Mouse (Mus musculus): Measurements from ENCODE around the gene Tbc1d24. TPM values are rescaled to one million over a fixed set of nuclear protein-coding genes. Genes with fewer than 3 reads are reported as not detected.

Tbc1d24 gene
- polyA plus RNA-seq, 1 experiment from 2014 or later, result 30.7 TPM

GRCm38 (mm10) chr17:24156394-24156793, 49.0 kb downstream of the Tbc1d24 start:
- no peak for ATAC-seq (replicated peaks)
- 90% methylated on average over 3 of the region's 3 CpGs for WGBS
- Histone ChIP-seq H3K9ac (no peak overlapping the region), H3K4me3 (no peak overlapping the region), H3K9me3 (no peaks in the 10 kb centered on the region), H3K27ac (no peak overlapping the region), H3K36me3 (replicated peaks) (peaks cover 7% of the 10 kb centered on the region; the same call in 1 of the 2 replicates), H3K27me3 (replicated peaks) (no peaks in the 10 kb centered on the region), H3K4me1 (peaks cover 8% of the 10 kb centered on the region), H3K4me2 (no peak overlapping the region)

GRCm38 (mm10) chr17:24155742-24156141, 49.6 kb downstream of the Tbc1d24 start:
- no peak for ATAC-seq (replicated peaks)
- no peak overlapping the region for H3K4me3 ChIP-seq
- peaks cover 7% of the 10 kb centered on the region; the same call in 1 of the 2 replicates for H3K36me3 ChIP-seq (replicated peaks)
- H3K9me3 ChIP-seq, result no peaks in the 10 kb centered on the region
- H3K4me2 ChIP-seq, result no peak overlapping the region
- H3K27me3 ChIP-seq (replicated peaks), result no peaks in the 10 kb centered on the region
- no peak overlapping the region for H3K27ac ChIP-seq
- 91% methylated on average over 9 of the region's 9 CpGs for WGBS
- H3K9ac ChIP-seq, result no peak overlapping the region
- H3K4me1 ChIP-seq, result peaks cover 7% of the 10 kb centered on the region

- no peak overlapping the region for H3K27ac ChIP-seq
- H3K9ac ChIP-seq, result no peak overlapping the region
- no peaks in the 10 kb centered on the region for H3K9me3 ChIP-seq
- ATAC-seq (replicated peaks), result no peak
- no peaks in the 10 kb centered on the region for H3K27me3 ChIP-seq (replicated peaks)
- no peak overlapping the region for H3K4me2 ChIP-seq
- H3K36me3 ChIP-seq (replicated peaks), result peaks cover 7% of the 10 kb centered on the region; the same call in 1 of the 2 replicates
- 71% methylated on average over 3 of the region's 3 CpGs for WGBS
- peaks cover 7% of the 10 kb centered on the region for H3K4me1 ChIP-seq
- no peak overlapping the region for H3K4me3 ChIP-seq
Measured at GRCm38 (mm10) chr17:24154463-24154862, 50.9 kb downstream of the Tbc1d24 start.

GRCm38 (mm10) chr17:24151890-24152563, 53.3 kb downstream of the Tbc1d24 start:
- no peaks in the 10 kb centered on the region for H3K27me3 ChIP-seq (replicated peaks)
- no peaks in the 10 kb centered on the region for H3K9me3 ChIP-seq
- H3K4me1 ChIP-seq, result peaks cover 7% of the 10 kb centered on the region
- H3K9ac ChIP-seq, result 0 out of 2 replicates have a peak overlapping the region, but pooled peaks have one; percentile 13
- peak; percentile 79 for ATAC-seq (replicated peaks)
- 1% methylated on average over 26 of the region's 26 CpGs for WGBS
- peak overlapping the region; percentile 57 for H3K4me2 ChIP-seq
- H3K36me3 ChIP-seq (replicated peaks), result no peaks in the 10 kb centered on the region
- no peak overlapping the region for H3K27ac ChIP-seq
- H3K4me3 ChIP-seq, result peak overlapping the region; percentile 30

- ATAC-seq (replicated peaks), result no peak
- Histone ChIP-seq H3K9me3 (no peaks in the 10 kb centered on the region), H3K36me3 (replicated peaks) (no peaks in the 10 kb centered on the region), H3K9ac (no peak overlapping the region), H3K4me2 (peak overlapping the region; percentile 57; the same call in 1 of the 2 replicates), H3K27me3 (replicated peaks) (no peaks in the 10 kb centered on the region), H3K27ac (no peak overlapping the region), H3K4me1 (peaks cover 7% of the 10 kb centered on the region), H3K4me3 (peak overlapping the region; percentile 30; the same call in 1 of the 2 replicates)
- WGBS, result 19% methylated on average over 7 of the region's 7 CpGs
Measured at GRCm38 (mm10) chr17:24151382-24151781, 54.0 kb downstream of the Tbc1d24 start.

- H3K27ac ChIP-seq, result no peak within 1 kb of the TSS
- no peaks in the 10 kb centered on the region for H3K9me3 ChIP-seq
- H3K4me1 ChIP-seq, result peaks cover 7% of the 10 kb centered on the region
- peak within 1 kb of the TSS; percentile 30 for H3K4me3 ChIP-seq
- no peaks in the 10 kb centered on the region for H3K36me3 ChIP-seq (replicated peaks)
- whole genome bisulfite sequencing, result 93% methylated on average over 2 of the region's 2 CpGs
- no peak for ATAC-seq (replicated peaks)
- no peak within 1 kb of the TSS for H3K9ac ChIP-seq
- H3K4me2 ChIP-seq, result peak within 1 kb of the TSS; percentile 57
- H3K27me3 ChIP-seq (replicated peaks), result no peaks in the 10 kb centered on the region
Measured at GRCm38 (mm10) chr17:24150824-24151223, 54.5 kb downstream of the Tbc1d24 start, which contains the start of gene Pdpk1. Gene Pdpk1 (minus strand): TSS chr17:24150924.

- Histone ChIP-seq H3K4me1 (peaks cover 7% of the 10 kb centered on the region), H3K9me3 (no peaks in the 10 kb centered on the region), H3K27ac (no peak overlapping the region), H3K9ac (no peak overlapping the region), H3K27me3 (replicated peaks) (no peaks in the 10 kb centered on the region), H3K4me3 (no peak overlapping the region), H3K36me3 (replicated peaks) (no peaks in the 10 kb centered on the region), H3K4me2 (no peak overlapping the region)
- ATAC-seq (replicated peaks), result no peak
- WGBS, result 91% methylated on average over 7 of the region's 7 CpGs
Measured at GRCm38 (mm10) chr17:24149421-24149820, 55.9 kb downstream of the Tbc1d24 start.

GRCm38 (mm10) chr17:24142897-24143296, 62.5 kb downstream of the Tbc1d24 start:
- Histone ChIP-seq H3K4me1 (peaks cover 29% of the 10 kb centered on the region), H3K4me2 (0 out of 2 replicates have a peak overlapping the region, but pooled peaks have one; percentile 67), H3K9ac (no peak overlapping the region), H3K27me3 (replicated peaks) (no peaks in the 10 kb centered on the region), H3K36me3 (replicated peaks) (no peaks in the 10 kb centered on the region), H3K27ac (no peak overlapping the region), H3K9me3 (no peaks in the 10 kb centered on the region), H3K4me3 (no peak overlapping the region)
- 40% methylated on average over 2 of the region's 2 CpGs for WGBS
- ATAC-seq (replicated peaks), result no peak

GRCm38 (mm10) chr17:24141425-24141920, 63.9 kb downstream of the Tbc1d24 start:
- Histone ChIP-seq H3K36me3 (replicated peaks) (no peaks in the 10 kb centered on the region), H3K9ac (peak overlapping the region; percentile 80), H3K4me3 (peak overlapping the region; percentile 79), H3K9me3 (no peaks in the 10 kb centered on the region), H3K27ac (peak overlapping the region; percentile 82), H3K4me2 (peak overlapping the region; percentile 90), H3K27me3 (replicated peaks) (no peaks in the 10 kb centered on the region), H3K4me1 (peaks cover 33% of the 10 kb centered on the region)
- WGBS, result under 1% methylated on average over 48 of the region's 57 CpGs
- ATAC-seq (replicated peaks), result peak; percentile 98

- Histone ChIP-seq H3K4me3 (peak overlapping the region; percentile 79), H3K4me1 (peaks cover 33% of the 10 kb centered on the region), H3K9me3 (no peaks in the 10 kb centered on the region), H3K36me3 (replicated peaks) (no peaks in the 10 kb centered on the region), H3K27ac (peak overlapping the region; percentile 82), H3K4me2 (peak overlapping the region; percentile 90), H3K9ac (peak overlapping the region; percentile 80), H3K27me3 (replicated peaks) (no peaks in the 10 kb centered on the region)
- under 1% methylated on average over 41 of the region's 43 CpGs for WGBS
- ATAC-seq (replicated peaks), result peak; percentile 12
Measured at GRCm38 (mm10) chr17:24140845-24141424, 64.4 kb downstream of the Tbc1d24 start.

- H3K4me3 ChIP-seq, result peak overlapping the region; percentile 79
- ATAC-seq (replicated peaks), result no peak
- H3K9me3 ChIP-seq, result no peaks in the 10 kb centered on the region
- H3K9ac ChIP-seq, result no peak overlapping the region; the same call in 1 of the 2 replicates
- WGBS, result 93% methylated on average over 4 of the region's 4 CpGs
- no peaks in the 10 kb centered on the region for H3K36me3 ChIP-seq (replicated peaks)
- H3K27ac ChIP-seq, result no peak overlapping the region
- H3K4me2 ChIP-seq, result peak overlapping the region; percentile 90
- H3K4me1 ChIP-seq, result peaks cover 33% of the 10 kb centered on the region
- no peaks in the 10 kb centered on the region for H3K27me3 ChIP-seq (replicated peaks)
Measured at GRCm38 (mm10) chr17:24139968-24140367, 65.4 kb downstream of the Tbc1d24 start.

GRCm38 (mm10) chr17:24139256-24139655, 66.1 kb downstream of the Tbc1d24 start:
- no peaks in the 10 kb centered on the region for H3K36me3 ChIP-seq (replicated peaks)
- no peaks in the 10 kb centered on the region for H3K27me3 ChIP-seq (replicated peaks)
- H3K4me3 ChIP-seq, result no peak overlapping the region
- H3K9me3 ChIP-seq, result no peaks in the 10 kb centered on the region
- no peak overlapping the region for H3K27ac ChIP-seq
- no peak overlapping the region for H3K4me2 ChIP-seq
- 88% methylated on average over 3 of the region's 3 CpGs for WGBS
- H3K9ac ChIP-seq, result no peak overlapping the region
- ATAC-seq (replicated peaks), result no peak
- peaks cover 33% of the 10 kb centered on the region for H3K4me1 ChIP-seq
